Mouse (Mus musculus) midbrain, postnatal 0 days (tissue): ENCODE measurements at regions not wholly inside any gene's neighbourhood (a gene's known extent, or its start where the extent isn't known, plus 50 kb on each side); places are given as distances from the start of the nearest gene placed in this dataset.

Source experiments
- ATAC-seq: fragments of 200-750 bp; cut with Nextera tagmentation; 2 replicates; pipeline ENCODE4 v1.8.0; 2017; ENCODE audit warnings: moderate number of reproducible peaks, mild to moderate bottlenecking, moderate TSS enrichment, moderate library complexity; ENCODE audit not compliant: low FRiP score
- DNase-seq: peaks from one replicate; pipeline ENCODE4 v3.0.0-alpha.2; 2015; ENCODE audit warnings: low spot score
- H3K27ac ChIP-seq: fragments of 300-500 bp; sonication (generic); 2 replicates; pipeline ENCODE4 v1.5.1; 2014; ENCODE audit warnings: low read depth, mild to moderate bottlenecking, low read length, mixed read lengths
- H3K27me3 ChIP-seq: fragments of 300-500 bp; sonication (generic); 2 replicates; pipeline ENCODE4 v1.6.1; 2014; ENCODE audit warnings: low read length, control low read depth, mixed read lengths; ENCODE audit not compliant: insufficient read depth
- H3K36me3 ChIP-seq: fragments of 300-500 bp; sonication (generic); 2 replicates; pipeline ENCODE4 v1.6.1; 2014; ENCODE audit warnings: low read length, control low read depth, mixed read lengths; ENCODE audit not compliant: insufficient read depth
- H3K4me1 ChIP-seq: fragments of 300-500 bp; sonication (generic); 2 replicates; pipeline ENCODE4 v1.6.1; 2014; ENCODE audit warnings: mild to moderate bottlenecking, control low read depth, antibody characterized with exemption, low read length, mixed read lengths; ENCODE audit not compliant: insufficient read depth
- H3K4me2 ChIP-seq: fragments of 300-500 bp; sonication (generic); 2 replicates; pipeline ENCODE4 v1.6.1; 2014; ENCODE audit warnings: low read depth, mild to moderate bottlenecking, low read length, mixed read lengths; ENCODE audit not compliant: poor library complexity, severe bottlenecking
- H3K4me3 ChIP-seq: fragments of 300-500 bp; sonication (generic); 2 replicates; pipeline ENCODE4 v1.5.1; 2014; ENCODE audit warnings: low read depth, mild to moderate bottlenecking, low read length, moderate library complexity
- H3K9ac ChIP-seq: fragments of 300-500 bp; sonication (generic); replicated peaks from 2 replicates; pipeline ENCODE4 v1.6.1; 2014; ENCODE audit warnings: mild to moderate bottlenecking, low read length, moderate library complexity, mixed read lengths; ENCODE audit not compliant: poor library complexity, severe bottlenecking
- H3K9me3 ChIP-seq: fragments of 300-500 bp; sonication (generic); 2 replicates; pipeline ENCODE4 v1.6.1; 2016; ENCODE audit warnings: low read length, control low read depth
- CTCF ChIP-seq: IDR thresholded peaks from 2 replicates; pipeline ENCODE4 v1.5.1; 2016; ENCODE audit warnings: antibody characterized with exemption, mild to moderate bottlenecking
- WGBS: fragments of 180-500 bp; shearing (Covaris S2); extraction: QIAGEN DNeasy Blood & Tissue Kit; methylation state at CpG from one replicate; pipeline ENCODE4 v1.1.7; 2014; 5-methylcytosine and 5-hydroxymethylcytosine counted together

- Histone ChIP-seq H3K9ac (no peak overlapping the region), H3K27ac (no peak overlapping the region), H3K4me2 (no peak overlapping the region), H3K27me3 (no peaks in the 10 kb centered on the region), H3K4me3 (no peak overlapping the region), H3K36me3 (no peaks in the 10 kb centered on the region), H3K9me3 (no peaks in the 10 kb centered on the region), H3K4me1 (no peaks in the 10 kb centered on the region)
- DNase-seq (no peak), ATAC-seq (no peak)
- WGBS, result 40% methylated on average over 3 of the region's 3 CpGs
- no peak for TF ChIP-seq CTCF
Observed at GRCm38 (mm10) chr12:39527216-39527600, 510.6 kb downstream of the Arl4a start.

- H3K27me3 ChIP-seq, result no peaks in the 10 kb centered on the region
- no peak overlapping the region for H3K27ac ChIP-seq
- H3K9me3 ChIP-seq, result no peaks in the 10 kb centered on the region
- H3K9ac ChIP-seq, result no peak overlapping the region
- DNase-seq (no peak), ATAC-seq (no peak)
- H3K36me3 ChIP-seq, result no peaks in the 10 kb centered on the region
- H3K4me3 ChIP-seq, result no peak overlapping the region
- WGBS, result 31% methylated on average over 6 of the region's 6 CpGs
- no peak overlapping the region for H3K4me2 ChIP-seq
- no peak for TF ChIP-seq CTCF
- H3K4me1 ChIP-seq, result no peaks in the 10 kb centered on the region
Observed at GRCm38 (mm10) chr12:39526535-39527215, 511.1 kb downstream of the Arl4a start.

GRCm38 (mm10) chr12:39515690-39516089, 522.1 kb downstream of the Arl4a start:
- Histone ChIP-seq H3K9me3 (no peaks in the 10 kb centered on the region), H3K4me2 (no peak overlapping the region), H3K27ac (no peak overlapping the region), H3K36me3 (no peaks in the 10 kb centered on the region), H3K9ac (no peak overlapping the region), H3K27me3 (no peaks in the 10 kb centered on the region), H3K4me1 (no peaks in the 10 kb centered on the region), H3K4me3 (no peak overlapping the region)
- no peak for DNase-seq
- ATAC-seq, result no peak
- WGBS, result 89% methylated on average over 4 of the region's 4 CpGs
- TF ChIP-seq CTCF, result no peak

GRCm38 (mm10) chr12:39510855-39511254, 527.0 kb downstream of the Arl4a start:
- Histone ChIP-seq H3K9me3 (no peaks in the 10 kb centered on the region), H3K27me3 (no peaks in the 10 kb centered on the region), H3K4me3 (no peak overlapping the region), H3K27ac (no peak overlapping the region), H3K36me3 (no peaks in the 10 kb centered on the region), H3K4me1 (no peaks in the 10 kb centered on the region), H3K4me2 (no peak overlapping the region), H3K9ac (no peak overlapping the region)
- ATAC-seq (no peak), DNase-seq (no peak)
- 70% methylated on average over 5 of the region's 5 CpGs for WGBS
- TF ChIP-seq CTCF, result no peak

- Histone ChIP-seq H3K27me3 (no peaks in the 10 kb centered on the region), H3K4me1 (no peaks in the 10 kb centered on the region), H3K36me3 (no peaks in the 10 kb centered on the region), H3K9ac (no peak overlapping the region), H3K4me3 (no peak overlapping the region), H3K9me3 (no peaks in the 10 kb centered on the region), H3K4me2 (peak overlapping the region; percentile 43), H3K27ac (no peak overlapping the region)
- 7% methylated on average over 13 of the region's 13 CpGs for WGBS
- TF ChIP-seq CTCF, result peak; percentile 98
- peak; percentile 85 for ATAC-seq
- peak; percentile 89 for DNase-seq
Observed at GRCm38 (mm10) chr12:39510073-39510812, 527.6 kb downstream of the Arl4a start.

GRCm38 (mm10) chr12:39496203-39496602, 541.6 kb downstream of the Arl4a start:
- TF ChIP-seq CTCF, result peak; percentile 80
- Histone ChIP-seq H3K27me3 (no peaks in the 10 kb centered on the region), H3K36me3 (no peaks in the 10 kb centered on the region), H3K9ac (no peak overlapping the region), H3K4me2 (no peak overlapping the region), H3K27ac (no peak overlapping the region), H3K9me3 (no peaks in the 10 kb centered on the region), H3K4me3 (no peak overlapping the region), H3K4me1 (no peaks in the 10 kb centered on the region)
- WGBS, result 45% methylated on average over 2 of the region's 2 CpGs
- ATAC-seq (no peak), DNase-seq (peak; percentile 62)
